Mouse (Mus musculus) forebrain, embryonic 14.5 days (tissue): ENCODE measurements at regions not wholly inside any gene's neighbourhood (a gene's known extent, or its start where the extent isn't known, plus 50 kb on each side); places are given as distances from the start of the nearest gene placed in this dataset.

Source experiments
- ATAC-seq: fragments of 200-750 bp; cut with Nextera tagmentation; 2 replicates; pipeline ENCODE4 v1.8.0; 2017; ENCODE audit warnings: mild to moderate bottlenecking, moderate library complexity
- DNase-seq: peaks from one replicate; pipeline ENCODE4 v3.0.0-alpha.2; 2015; ENCODE audit warnings: low spot score
- H3K27ac ChIP-seq: fragments of 300-500 bp; sonication (generic); 2 replicates; pipeline ENCODE4 v1.5.1; 2014; ENCODE audit warnings: low read depth, mild to moderate bottlenecking, control low read depth, low read length, moderate library complexity
- H3K27me3 ChIP-seq: fragments of 300-500 bp; sonication (generic); replicated peaks from 2 replicates; pipeline ENCODE4 v1.6.1; 2014; ENCODE audit warnings: low read length, control low read depth, mixed read lengths; ENCODE audit not compliant: control insufficient read depth, insufficient read depth
- H3K36me3 ChIP-seq: fragments of 300-500 bp; sonication (generic); 2 replicates; pipeline ENCODE4 v1.6.1; 2014; ENCODE audit warnings: low read length, control low read depth; ENCODE audit not compliant: control insufficient read depth, insufficient read depth
- H3K4me1 ChIP-seq: fragments of 300-500 bp; sonication (generic); 2 replicates; pipeline ENCODE4 v1.6.1; 2014; ENCODE audit warnings: antibody characterized with exemption, low read length, control low read depth; ENCODE audit not compliant: control insufficient read depth, insufficient read depth
- H3K4me2 ChIP-seq: fragments of 300-500 bp; sonication (generic); 2 replicates; pipeline ENCODE4 v1.6.1; 2014; ENCODE audit warnings: mild to moderate bottlenecking, control low read depth, low read length
- H3K4me3 ChIP-seq: fragments of 300-500 bp; sonication (generic); 2 replicates; pipeline ENCODE4 v1.5.1; 2014; ENCODE audit warnings: low read depth, low read length, control low read depth
- H3K9ac ChIP-seq: fragments of 300-500 bp; sonication (generic); 2 replicates; pipeline ENCODE4 v1.6.1; 2014; ENCODE audit warnings: mild to moderate bottlenecking, low read length, control low read depth, moderate library complexity
- H3K9me3 ChIP-seq: fragments of 300-500 bp; sonication (generic); replicated peaks from 2 replicates; pipeline ENCODE4 v1.6.1; 2016; ENCODE audit warnings: low read length, control low read depth, mixed read lengths; ENCODE audit not compliant: control insufficient read depth
- WGBS: fragments of 180-500 bp; shearing (Covaris S2); extraction: QIAGEN DNeasy Blood & Tissue Kit; methylation state at CpG from one replicate; pipeline ENCODE4 v1.1.7; 2014; 5-methylcytosine and 5-hydroxymethylcytosine counted together

DNA sequence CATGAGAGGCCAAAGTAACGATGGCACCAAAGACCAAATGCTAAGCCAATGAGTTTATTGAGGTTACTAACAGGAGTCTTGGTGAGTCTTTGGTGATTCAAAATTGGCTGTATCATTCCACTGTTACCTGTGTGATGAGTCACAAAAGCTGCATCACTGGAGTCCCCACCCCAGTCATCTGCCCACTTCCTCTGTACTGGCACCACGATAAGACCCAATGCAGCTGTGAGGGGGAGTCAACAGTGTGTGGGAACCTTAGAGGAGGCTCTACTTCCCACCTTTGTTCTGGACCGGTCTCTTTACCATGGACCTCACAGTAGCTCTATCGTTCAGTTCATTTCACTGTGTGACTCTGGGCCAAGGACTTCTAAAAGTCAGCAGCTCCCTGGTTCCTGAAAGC is 657.2 kb downstream of the Tmem114 start:
- 93% methylated on average over 4 of the region's 4 CpGs for WGBS
- no peak for ATAC-seq

GRCm38 (mm10) chr16:7764383-7764782 is 660.6 kb downstream of the Tmem114 start:
- Histone ChIP-seq H3K4me2 (no peak overlapping the region), H3K9ac (no peak overlapping the region), H3K9me3 (no peaks in the 10 kb centered on the region), H3K36me3 (no peaks in the 10 kb centered on the region), H3K4me3 (no peak overlapping the region), H3K27me3 (no peaks in the 10 kb centered on the region), H3K4me1 (no peaks in the 10 kb centered on the region), H3K27ac (no peak overlapping the region)
- 14% methylated on average over 6 of the region's 6 CpGs for WGBS
- no peak for ATAC-seq
- DNase-seq = no peak

More for the DNA sequence above, 657.2 kb downstream of the Tmem114 start:
- H3K9ac ChIP-seq = no peak overlapping the region
- no peaks in the 10 kb centered on the region for H3K36me3 ChIP-seq
- H3K4me1 ChIP-seq = no peaks in the 10 kb centered on the region
- no peak overlapping the region for H3K4me3 ChIP-seq
- H3K27ac ChIP-seq = no peak overlapping the region
- no peaks in the 10 kb centered on the region for H3K9me3 ChIP-seq
- DNase-seq = no peak
- H3K27me3 ChIP-seq = no peaks in the 10 kb centered on the region
- no peak overlapping the region for H3K4me2 ChIP-seq

DNA sequence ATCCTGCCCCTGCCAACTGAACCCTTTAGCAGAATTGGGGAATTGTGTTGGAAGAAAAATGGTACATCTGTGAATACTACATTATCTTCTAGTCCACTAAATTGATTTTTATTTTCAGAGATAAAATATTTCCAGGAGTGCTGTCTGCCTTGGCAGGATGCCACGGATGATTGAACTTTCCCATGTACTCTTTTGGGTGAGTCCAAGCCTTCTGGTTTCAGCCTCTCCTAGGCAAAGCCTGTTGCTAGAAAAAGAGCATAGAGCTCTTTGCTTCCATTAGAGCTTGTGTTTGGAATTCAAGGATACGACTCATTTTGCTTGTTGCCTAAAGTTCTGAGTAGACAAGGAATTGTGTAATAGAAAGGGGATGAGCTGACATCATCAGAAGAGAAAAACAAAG is 696.8 kb downstream of the Tmem114 start:
- ATAC-seq = no peak
- Histone ChIP-seq H3K4me2 (no peak overlapping the region), H3K4me1 (no peaks in the 10 kb centered on the region), H3K27me3 (no peaks in the 10 kb centered on the region), H3K36me3 (no peaks in the 10 kb centered on the region), H3K9ac (no peak overlapping the region), H3K9me3 (no peaks in the 10 kb centered on the region), H3K4me3 (no peak overlapping the region), H3K27ac (no peak overlapping the region)
- no peak for DNase-seq
- WGBS = 82% methylated on average over 2 of the region's 2 CpGs

- no peak overlapping the region for H3K4me2 ChIP-seq
- H3K27me3 ChIP-seq = no peaks in the 10 kb centered on the region
- no peak overlapping the region for H3K4me3 ChIP-seq
- no peaks in the 10 kb centered on the region for H3K9me3 ChIP-seq
- no peak overlapping the region for H3K9ac ChIP-seq
- DNase-seq (no peak), ATAC-seq (no peak)
- H3K4me1 ChIP-seq = no peaks in the 10 kb centered on the region
- no peaks in the 10 kb centered on the region for H3K36me3 ChIP-seq
- H3K27ac ChIP-seq = no peak overlapping the region
- 97% methylated on average over 1 of the region's 1 CpGs for WGBS
Observed at GRCm38 (mm10) chr16:7725225-7725624, 699.7 kb downstream of the Tmem114 start.

DNA sequence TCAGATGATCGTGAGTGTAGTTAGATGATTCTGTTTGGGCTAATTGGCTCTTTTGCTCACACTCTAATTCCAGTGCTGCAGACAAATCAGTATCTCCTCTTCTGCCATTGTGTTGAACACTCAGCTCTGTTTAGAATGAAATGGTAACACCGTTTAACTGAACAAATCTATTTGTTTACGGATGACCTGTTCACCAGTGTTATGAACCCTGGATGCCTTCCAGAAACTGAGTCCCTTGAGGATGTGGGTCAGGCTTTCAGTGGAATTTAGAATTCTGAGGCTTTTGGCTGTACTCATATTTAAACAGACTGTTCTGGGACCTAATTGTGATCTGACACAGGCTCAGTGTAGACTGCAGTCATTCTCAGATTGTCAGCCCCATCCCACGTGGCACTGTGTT is 723.5 kb downstream of the Tmem114 start:
- DNase-seq (no peak), ATAC-seq (no peak)
- 40% methylated on average over 4 of the region's 4 CpGs for WGBS

DNA sequence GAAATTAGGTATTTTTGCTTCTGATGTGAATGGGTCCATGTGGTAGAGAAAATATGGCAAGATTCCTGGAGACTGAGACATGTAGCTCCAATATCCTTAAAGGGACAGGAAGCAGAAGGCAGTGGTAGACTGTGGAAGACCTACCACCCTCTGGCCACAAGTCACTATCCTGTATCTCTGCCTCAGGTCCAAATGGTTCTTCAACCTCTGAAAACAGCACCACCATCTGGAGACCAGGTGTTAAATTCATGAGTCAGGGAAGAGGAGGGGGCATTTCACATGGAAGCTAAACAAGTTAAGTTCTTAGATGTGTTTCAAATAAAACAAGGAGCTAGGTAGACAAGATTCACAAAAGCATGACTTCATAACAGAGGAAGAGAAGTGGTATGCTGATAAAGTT is 739.5 kb downstream of the Tmem114 start:
- Histone ChIP-seq H3K9ac (no peak overlapping the region), H3K27me3 (no peaks in the 10 kb centered on the region), H3K4me2 (no peak overlapping the region), H3K4me3 (no peak overlapping the region), H3K27ac (no peak overlapping the region), H3K9me3 (no peaks in the 10 kb centered on the region), H3K36me3 (no peaks in the 10 kb centered on the region), H3K4me1 (no peaks in the 10 kb centered on the region)
- no peak for DNase-seq
- no peak for ATAC-seq

More for the DNA sequence above, 723.5 kb downstream of the Tmem114 start:
- H3K27ac ChIP-seq = no peak overlapping the region
- H3K4me3 ChIP-seq = no peak overlapping the region
- no peak overlapping the region for H3K9ac ChIP-seq
- H3K27me3 ChIP-seq = no peaks in the 10 kb centered on the region
- H3K9me3 ChIP-seq = no peaks in the 10 kb centered on the region
- H3K4me1 ChIP-seq = no peaks in the 10 kb centered on the region
- no peaks in the 10 kb centered on the region for H3K36me3 ChIP-seq
- H3K4me2 ChIP-seq = no peak overlapping the region

- H3K4me2 ChIP-seq = no peak overlapping the region
- no peaks in the 10 kb centered on the region for H3K9me3 ChIP-seq
- H3K4me1 ChIP-seq = no peaks in the 10 kb centered on the region
- no peak overlapping the region for H3K9ac ChIP-seq
- no peak for ATAC-seq
- no peak overlapping the region for H3K4me3 ChIP-seq
- DNase-seq = no peak
- 33% methylated on average over 2 of the region's 2 CpGs for WGBS
- no peaks in the 10 kb centered on the region for H3K27me3 ChIP-seq
- no peaks in the 10 kb centered on the region for H3K36me3 ChIP-seq
- no peak overlapping the region for H3K27ac ChIP-seq
Observed at GRCm38 (mm10) chr16:7666096-7666495, 758.8 kb downstream of the Tmem114 start.

GRCm38 (mm10) chr16:7658133-7658532 is 766.8 kb downstream of the Tmem114 start:
- no peaks in the 10 kb centered on the region for H3K9me3 ChIP-seq
- DNase-seq = peak; percentile 22
- no peaks in the 10 kb centered on the region for H3K36me3 ChIP-seq
- H3K4me2 ChIP-seq = no peak overlapping the region
- no peak overlapping the region for H3K9ac ChIP-seq
- no peak overlapping the region for H3K4me3 ChIP-seq
- no peaks in the 10 kb centered on the region for H3K27me3 ChIP-seq
- no peaks in the 10 kb centered on the region; the same call in 1 of the 2 replicates for H3K4me1 ChIP-seq
- WGBS = 26% methylated on average over 9 of the region's 9 CpGs
- no peak overlapping the region for H3K27ac ChIP-seq
- no peak for ATAC-seq

GRCm38 (mm10) chr16:7654451-7654850 is 770.5 kb downstream of the Tmem114 start:
- WGBS = 86% methylated on average over 6 of the region's 6 CpGs
- DNase-seq = no peak
- Histone ChIP-seq H3K27ac (no peak overlapping the region), H3K4me1 (peaks cover 2% of the 10 kb centered on the region), H3K4me2 (no peak overlapping the region), H3K27me3 (no peaks in the 10 kb centered on the region), H3K36me3 (no peaks in the 10 kb centered on the region), H3K9me3 (no peaks in the 10 kb centered on the region), H3K4me3 (no peak overlapping the region), H3K9ac (no peak overlapping the region)
- no peak for ATAC-seq
